8 mouse cellular contexts compared by ENCODE assay signal in the genomic region with DNA sequence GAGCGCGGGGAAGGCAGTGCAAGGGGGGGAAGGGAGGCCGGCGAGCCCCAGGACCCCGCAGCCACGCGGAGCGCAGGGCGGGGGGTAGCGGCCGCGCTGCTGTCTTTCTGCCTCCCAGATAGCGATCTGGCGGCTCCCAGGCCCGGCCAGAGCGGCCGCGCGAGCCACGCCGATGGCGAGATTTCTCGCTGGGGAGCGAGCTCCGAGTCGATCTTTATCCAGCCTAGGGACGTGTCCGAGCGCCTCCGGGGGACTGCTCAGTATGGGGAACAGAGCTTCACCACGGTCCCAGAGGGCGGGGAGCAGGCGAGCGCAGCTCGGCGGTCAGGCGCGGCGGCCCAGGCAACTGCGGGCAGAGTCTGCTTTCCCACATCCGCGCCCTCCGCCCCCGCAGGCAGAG. TPM values are rescaled to one million over a fixed set of nuclear protein-coding genes. Genes with fewer than 3 reads are reported as not detected.
DNase-seq lines count a peak whose midpoint lies in the region; ATAC-seq lines count a peak whose summit lies in the region.

No protein-coding gene starts in this region.

- peak overlapping the region; percentile 90 for H3K4me2 ChIP-seq in lung, embryonic 16.5 days (ENCODE audit: low read depth, low read length)
- H3K4me2 ChIP-seq in forebrain, embryonic 11.5 days (ENCODE audit: low read depth, low read length, severe bottlenecking), result peak overlapping the region; percentile 83
- peak overlapping the region; percentile 88 for H3K4me2 ChIP-seq in intestine, embryonic 15.5 days (replicated peaks)
- peak overlapping the region; percentile 90 for H3K4me2 ChIP-seq in stomach, embryonic 15.5 days

- peak; percentile 71 for ATAC-seq in lung, embryonic 16.5 days (ENCODE audit: low read depth)
- ATAC-seq in cerebellum, adult (ENCODE audit: insufficient number of reproducible peaks, low FRiP score, low TSS enrichment), result peak; percentile 22; the same call in 1 of the 2 replicates
- peak; percentile 68 for ATAC-seq in forebrain, embryonic 11.5 days (replicated peaks; ENCODE audit: low FRiP score)
- ATAC-seq in intestine, embryonic 15.5 days, result peak; percentile 74
- peak; percentile 65; the same call in 1 of the 2 replicates for ATAC-seq in stomach, embryonic 15.5 days (ENCODE audit: insufficient read depth, low FRiP score, low read depth)

- H3K27me3 ChIP-seq in lung, embryonic 16.5 days (ENCODE audit: control insufficient read depth, insufficient read depth, low read depth, low read length), result peaks cover 55% of the 10 kb centered on the region
- peaks cover 38% of the 10 kb centered on the region for H3K27me3 ChIP-seq in forebrain, embryonic 11.5 days (ENCODE audit: control insufficient read depth, insufficient read depth, low read length)
- H3K27me3 ChIP-seq in intestine, embryonic 15.5 days (replicated peaks), result peaks cover 64% of the 10 kb centered on the region
- peaks cover 66% of the 10 kb centered on the region for H3K27me3 ChIP-seq in stomach, embryonic 15.5 days (replicated peaks)

- no peaks in the 10 kb centered on the region for H3K36me3 ChIP-seq in lung, embryonic 16.5 days (ENCODE audit: control insufficient read depth, insufficient read depth, low read length)
- H3K36me3 ChIP-seq in forebrain, embryonic 11.5 days (ENCODE audit: control insufficient read depth, insufficient read depth, low read length), result no peaks in the 10 kb centered on the region
- no peaks in the 10 kb centered on the region for H3K36me3 ChIP-seq in intestine, embryonic 15.5 days
- H3K36me3 ChIP-seq in stomach, embryonic 15.5 days, result no peaks in the 10 kb centered on the region

- H3K4me1 ChIP-seq in lung, embryonic 16.5 days (replicated peaks; ENCODE audit: control insufficient read depth, insufficient read depth, low read length), result peaks cover 7% of the 10 kb centered on the region
- peaks cover 7% of the 10 kb centered on the region for H3K4me1 ChIP-seq in forebrain, embryonic 11.5 days (replicated peaks; ENCODE audit: control insufficient read depth, insufficient read depth, low read length)
- peaks cover 10% of the 10 kb centered on the region for H3K4me1 ChIP-seq in intestine, embryonic 15.5 days (replicated peaks)
- H3K4me1 ChIP-seq in stomach, embryonic 15.5 days, result peaks cover 9% of the 10 kb centered on the region

- H3K27ac ChIP-seq in lung, embryonic 16.5 days (ENCODE audit: low read length), result no peak overlapping the region
- 0 out of 2 replicates have a peak overlapping the region, but pooled peaks have one; percentile 41 for H3K27ac ChIP-seq in forebrain, embryonic 11.5 days (ENCODE audit: low read depth, low read length)
- H3K27ac ChIP-seq in intestine, embryonic 15.5 days, result no peak overlapping the region
- H3K27ac ChIP-seq in stomach, embryonic 15.5 days, result no peak overlapping the region

- WGBS in lung, embryonic 16.5 days, result 1% methylated on average over 37 of the region's 44 CpGs
- 0% methylated on average over 39 of the region's 44 CpGs for WGBS in forebrain, embryonic 11.5 days
- 0% methylated on average over 39 of the region's 44 CpGs for WGBS in intestine, embryonic 15.5 days
- 1% methylated on average over 40 of the region's 44 CpGs for WGBS in stomach, embryonic 15.5 days

- no peak for DNase-seq in lung, postnatal 14 days
- peak; percentile 82 for DNase-seq in forebrain, embryonic 11.5 days (ENCODE audit: low spot score)
- peak; percentile 55 for DNase-seq in mesoderm, embryonic 11.5 days (ENCODE audit: low read depth, low spot score)
- no peak for DNase-seq in spleen, postnatal 4 days (ENCODE audit: low spot score in 2 of 2)

- H3K4me3 ChIP-seq in lung, embryonic 16.5 days (ENCODE audit: low read length), result peak overlapping the region; percentile 58
- H3K4me3 ChIP-seq in forebrain, embryonic 11.5 days (ENCODE audit: low read depth, low read length), result peak overlapping the region; percentile 65
- H3K4me3 ChIP-seq in intestine, embryonic 15.5 days (replicated peaks), result peak overlapping the region; percentile 54
- peak overlapping the region; percentile 55 for H3K4me3 ChIP-seq in stomach, embryonic 15.5 days (replicated peaks)

- H3K9me3 ChIP-seq in lung, embryonic 16.5 days (ENCODE audit: control insufficient read depth, low read length), result no peaks in the 10 kb centered on the region
- H3K9me3 ChIP-seq in forebrain, embryonic 11.5 days (ENCODE audit: control insufficient read depth, low read length), result no peaks in the 10 kb centered on the region
- no peaks in the 10 kb centered on the region for H3K9me3 ChIP-seq in intestine, embryonic 15.5 days
- no peaks in the 10 kb centered on the region for H3K9me3 ChIP-seq in stomach, embryonic 15.5 days

- no peak overlapping the region for H3K9ac ChIP-seq in lung, embryonic 16.5 days (ENCODE audit: low read length)
- peak overlapping the region; percentile 73 for H3K9ac ChIP-seq in forebrain, embryonic 11.5 days (ENCODE audit: low read length)
- peak overlapping the region; percentile 48 for H3K9ac ChIP-seq in intestine, embryonic 15.5 days
- H3K9ac ChIP-seq in stomach, embryonic 15.5 days, result peak overlapping the region; percentile 19; the same call in 1 of the 2 replicates

RNA-seq across cellular contexts. Expression of a gene that starts 0.6 kb away (rescaled TPM):
- 1.0 TPM in 2 replicates for polyA plus RNA-seq in lung, embryonic 16.5 days (2015; fragmentation: Nextera tagmentation; extraction: Ambion mirVana)
- polyA plus RNA-seq in forebrain, embryonic 11.5 days (2014; fragmentation: Nextera tagmentation; extraction: Ambion mirVana), result 3.2 and 4.0 TPM in 2 replicates
- 5.3 and 5.8 TPM in 2 replicates for polyA plus RNA-seq in intestine, embryonic 15.5 days (2015; fragmentation: Nextera tagmentation; extraction: Ambion mirVana)
- 3.8 and 4.0 TPM in 2 replicates for polyA plus RNA-seq in stomach, embryonic 15.5 days (2015; fragmentation: Nextera tagmentation; extraction: Ambion mirVana)

Comparison
In these comparisons a context has a peak if more than half of its experiments do, and no peak if none do; other contexts are left out.
1. ATAC-seq: peak in every context shown above with its lines; median percentile 74 in intestine, embryonic 15.5 days; 71 in lung, embryonic 16.5 days; 68 in forebrain, embryonic 11.5 days; 65 in stomach, embryonic 15.5 days; 22 in cerebellum, adult.
2. DNase-seq: peak in forebrain, embryonic 11.5 days (single experiment) and mesoderm, embryonic 11.5 days (single experiment); none in lung, postnatal 14 days (single experiment) and spleen, postnatal 4 days (0 of 2).
3. Peak in every context shown above with its lines, with median percentiles within 50 percentile points of each other: H3K4me2 ChIP-seq and H3K4me3 ChIP-seq.